Mouse (Mus musculus): ENCODE results near the gene Plekhf1.

DNA sequence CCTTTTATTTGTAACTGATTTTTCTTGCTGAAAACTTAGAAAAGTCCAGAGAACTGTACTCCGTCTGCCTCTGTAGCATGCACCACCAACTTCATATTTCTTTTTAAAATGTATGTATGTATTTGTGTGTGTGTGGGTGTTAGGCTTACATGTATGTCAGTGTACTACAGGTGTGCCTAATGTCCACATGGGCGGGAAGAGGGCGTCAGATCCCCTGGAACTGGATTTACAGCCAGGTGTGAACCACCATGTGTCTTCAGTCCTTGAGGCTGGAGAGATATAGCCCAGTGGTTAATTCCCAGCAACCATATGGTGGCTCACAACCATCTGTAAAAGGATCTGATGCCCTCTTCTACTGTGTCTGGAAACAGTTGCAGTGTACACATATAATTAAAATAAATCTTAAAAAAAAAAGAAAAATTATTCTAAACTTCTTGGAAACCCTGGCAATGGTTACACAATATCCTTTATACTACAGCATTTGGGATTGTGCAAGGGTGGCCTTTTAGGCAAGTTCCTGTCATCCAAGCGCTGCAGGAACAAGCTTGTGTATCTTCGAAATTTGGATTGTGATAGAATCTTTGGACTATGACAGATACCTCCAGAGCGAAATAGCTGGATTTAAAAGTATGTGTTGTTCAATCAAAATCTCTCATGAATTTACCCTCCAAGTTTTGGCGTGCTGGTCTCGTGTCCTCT, 27.8 kb downstream of the Plekhf1 start:
- no peak for TF ChIP-seq CTCF (IDR thresholded peaks at IDR 0.05; ENCODE audit: borderline replicate concordance, extremely low read depth, insufficient read depth, insufficient read length)
- no peak for TF ChIP-seq POLR2A (IDR thresholded peaks at IDR 0.05; ENCODE audit: borderline replicate concordance, extremely low read depth, insufficient read depth, insufficient read length, poor library complexity, severe bottlenecking)

All from brain, embryonic 14.5 days (tissue).